Mouse (Mus musculus): ENCODE measurements around the gene Mx1. TPM values are rescaled to one million over a fixed set of nuclear protein-coding genes. Genes with fewer than 3 reads are reported as not detected.

Mx1 gene
- total and polyA plus RNA-seq, 2 experiments from 2014 or later, result 0.07 to 0.71 TPM

- H3K27ac ChIP-seq (ENCODE audit: low read depth, low read length), result no peak overlapping the region
- H3K9me3 ChIP-seq (ENCODE audit: low read length), result no peaks in the 10 kb centered on the region
- no peaks in the 10 kb centered on the region for H3K27me3 ChIP-seq (ENCODE audit: insufficient read depth, low read length)
- H3K4me2 ChIP-seq (ENCODE audit: low read depth), result no peak overlapping the region
- TF ChIP-seq CTCF (IDR thresholded peaks at IDR 0.05; ENCODE audit: low read depth), result no peak
- H3K4me1 ChIP-seq (ENCODE audit: insufficient read depth), result no peaks in the 10 kb centered on the region
- no peak overlapping the region for H3K9ac ChIP-seq
- H3K4me3 ChIP-seq (ENCODE audit: low read depth, low read length), result no peak overlapping the region
- ATAC-seq (no peak), DNase-seq (no peak)
- H3K36me3 ChIP-seq (ENCODE audit: insufficient read depth), result no peaks in the 10 kb centered on the region
- WGBS, result 78% methylated on average over 1 of the region's 1 CpGs
These were observed 2.9 kb downstream of the Mx1 start for GRCm38 (mm10) chr16:97459831-97460230.

GRCm38 (mm10) chr16:97447386-97447785, 15.3 kb downstream of the Mx1 start:
- Histone ChIP-seq H3K9ac (no peak overlapping the region), H3K27me3 (ENCODE audit: insufficient read depth, low read length) (no peaks in the 10 kb centered on the region), H3K36me3 (ENCODE audit: insufficient read depth) (no peaks in the 10 kb centered on the region), H3K9me3 (ENCODE audit: low read length) (no peaks in the 10 kb centered on the region), H3K27ac (ENCODE audit: low read depth, low read length) (no peak overlapping the region), H3K4me2 (ENCODE audit: low read depth) (no peak overlapping the region), H3K4me3 (ENCODE audit: low read depth, low read length) (no peak overlapping the region), H3K4me1 (ENCODE audit: insufficient read depth) (no peaks in the 10 kb centered on the region)
- no peak for TF ChIP-seq CTCF (IDR thresholded peaks at IDR 0.05; ENCODE audit: low read depth)
- ATAC-seq (no peak), DNase-seq (no peak)

GRCm38 (mm10) chr16:97443670-97444263, 18.9 kb downstream of the Mx1 start:
- H3K9me3 ChIP-seq (ENCODE audit: low read length), result no peaks in the 10 kb centered on the region
- no peaks in the 10 kb centered on the region for H3K36me3 ChIP-seq (ENCODE audit: insufficient read depth)
- no peak overlapping the region for H3K4me3 ChIP-seq (ENCODE audit: low read depth, low read length)
- no peaks in the 10 kb centered on the region for H3K4me1 ChIP-seq (ENCODE audit: insufficient read depth)
- peak; percentile 83 for TF ChIP-seq CTCF (IDR thresholded peaks at IDR 0.05; ENCODE audit: low read depth)
- DNase-seq (peak; percentile 70), ATAC-seq (peak; percentile 38; the same call in 1 of the 2 replicates)
- 52% methylated on average over 14 of the region's 14 CpGs for WGBS
- no peak overlapping the region for H3K27ac ChIP-seq (ENCODE audit: low read depth, low read length)
- H3K27me3 ChIP-seq (ENCODE audit: insufficient read depth, low read length), result no peaks in the 10 kb centered on the region
- no peak overlapping the region for H3K4me2 ChIP-seq (ENCODE audit: low read depth)
- H3K9ac ChIP-seq, result no peak overlapping the region

- 89% methylated on average over 9 of the region's 9 CpGs for WGBS
- no peaks in the 10 kb centered on the region for H3K36me3 ChIP-seq (ENCODE audit: insufficient read depth)
- H3K4me3 ChIP-seq (ENCODE audit: low read depth, low read length), result no peak overlapping the region
- no peak overlapping the region for H3K27ac ChIP-seq (ENCODE audit: low read depth, low read length)
- no peaks in the 10 kb centered on the region for H3K27me3 ChIP-seq (ENCODE audit: insufficient read depth, low read length)
- no peak for TF ChIP-seq CTCF (IDR thresholded peaks at IDR 0.05; ENCODE audit: low read depth)
- no peak overlapping the region for H3K4me2 ChIP-seq (ENCODE audit: low read depth)
- H3K4me1 ChIP-seq (ENCODE audit: insufficient read depth), result no peaks in the 10 kb centered on the region
- H3K9ac ChIP-seq, result no peak overlapping the region
- no peaks in the 10 kb centered on the region for H3K9me3 ChIP-seq (ENCODE audit: low read length)
- DNase-seq, result no peak
- no peak for ATAC-seq
These were observed 20.7 kb downstream of the Mx1 start for GRCm38 (mm10) chr16:97441967-97442366.

- Histone ChIP-seq H3K4me2 (ENCODE audit: low read depth) (no peak overlapping the region), H3K4me1 (ENCODE audit: insufficient read depth) (no peaks in the 10 kb centered on the region), H3K9ac (no peak overlapping the region), H3K9me3 (ENCODE audit: low read length) (no peaks in the 10 kb centered on the region), H3K27me3 (ENCODE audit: insufficient read depth, low read length) (no peaks in the 10 kb centered on the region), H3K4me3 (ENCODE audit: low read depth, low read length) (no peak overlapping the region), H3K27ac (ENCODE audit: low read depth, low read length) (no peak overlapping the region), H3K36me3 (ENCODE audit: insufficient read depth) (no peaks in the 10 kb centered on the region)
- 50% methylated on average over 3 of the region's 3 CpGs for WGBS
- ATAC-seq (peak; percentile 82), DNase-seq (peak; percentile 37)
- TF ChIP-seq CTCF (IDR thresholded peaks at IDR 0.05; ENCODE audit: low read depth), result no peak
These were observed 24.5 kb downstream of the Mx1 start for GRCm38 (mm10) chr16:97438191-97438590.

- Histone ChIP-seq H3K9me3 (ENCODE audit: low read length) (no peaks in the 10 kb centered on the region), H3K27me3 (ENCODE audit: insufficient read depth, low read length) (no peaks in the 10 kb centered on the region), H3K4me1 (ENCODE audit: insufficient read depth) (no peaks in the 10 kb centered on the region), H3K4me3 (ENCODE audit: low read depth, low read length) (no peak overlapping the region), H3K4me2 (ENCODE audit: low read depth) (no peak overlapping the region), H3K9ac (no peak overlapping the region), H3K27ac (ENCODE audit: low read depth, low read length) (no peak overlapping the region), H3K36me3 (ENCODE audit: insufficient read depth) (no peaks in the 10 kb centered on the region)
- WGBS, result 10% methylated on average over 1 of the region's 1 CpGs
- DNase-seq (peak; percentile 68), ATAC-seq (peak; percentile 54; the same call in 1 of the 2 replicates)
- TF ChIP-seq CTCF (IDR thresholded peaks at IDR 0.05; ENCODE audit: low read depth), result no peak
These were observed 25.2 kb downstream of the Mx1 start for GRCm38 (mm10) chr16:97437448-97438056.

GRCm38 (mm10) chr16:97434206-97434605, 28.5 kb downstream of the Mx1 start:
- Histone ChIP-seq H3K4me1 (ENCODE audit: insufficient read depth) (no peaks in the 10 kb centered on the region), H3K4me2 (ENCODE audit: low read depth) (no peak overlapping the region), H3K4me3 (ENCODE audit: low read depth, low read length) (no peak overlapping the region), H3K9me3 (ENCODE audit: low read length) (no peaks in the 10 kb centered on the region), H3K36me3 (ENCODE audit: insufficient read depth) (no peaks in the 10 kb centered on the region), H3K9ac (no peak overlapping the region), H3K27ac (ENCODE audit: low read depth, low read length) (no peak overlapping the region), H3K27me3 (ENCODE audit: insufficient read depth, low read length) (no peaks in the 10 kb centered on the region)
- ATAC-seq, result no peak
- no peak for TF ChIP-seq CTCF (IDR thresholded peaks at IDR 0.05; ENCODE audit: low read depth)
- DNase-seq, result peak; percentile 37
- 43% methylated on average over 2 of the region's 2 CpGs for WGBS
